Mouse (Mus musculus) myocyte (in vitro differentiated cells): ENCODE results near the gene Gm45062. TPM values are rescaled to one million over a fixed set of nuclear protein-coding genes. Genes with fewer than 3 reads are reported as not detected.

Experiments
- H3K27me3 ChIP-seq: one replicate; pipeline ENCODE4 v1.6.1; 2011; ENCODE audit not compliant: control insufficient read depth, insufficient read depth, insufficient read length
- H3K36me3 ChIP-seq: one replicate; pipeline ENCODE4 v1.6.1; 2011; ENCODE audit not compliant: control insufficient read depth, insufficient read depth
- H3K4me2 ChIP-seq: one replicate; pipeline ENCODE4 v1.6.1; 2011; ENCODE audit warnings: low read depth, control low read depth
- H3K4me3 ChIP-seq: one replicate; pipeline ENCODE4 v1.5.1; 2011; ENCODE audit warnings: mild to moderate bottlenecking, control low read depth, moderate library complexity
- H3K79me2 ChIP-seq: one replicate; pipeline ENCODE4 v1.6.1; 2011; ENCODE audit not compliant: control insufficient read depth, insufficient read depth
- H3ac ChIP-seq: one replicate; pipeline ENCODE4 v1.6.1; 2011; ENCODE audit not compliant: control insufficient read depth, insufficient read length
- CEBPB ChIP-seq: IDR thresholded peaks from 2 replicates; pipeline ENCODE4 v1.6.1; 2011; ENCODE audit warnings: mild to moderate bottlenecking, moderate library complexity; ENCODE audit not compliant: poor library complexity, insufficient read depth, severe bottlenecking
- E2F4 ChIP-seq: IDR thresholded peaks from one replicate; pipeline ENCODE4 v1.6.1; 2011; ENCODE audit warnings: mild to moderate bottlenecking, control low read depth, moderate library complexity; ENCODE audit not compliant: insufficient read depth
- MAX ChIP-seq: IDR thresholded peaks from one replicate; pipeline ENCODE4 v1.6.1; 2011; ENCODE audit warnings: low read depth, mild to moderate bottlenecking, control low read depth
- MYOD1 ChIP-seq, 3 experiments: IDR thresholded peaks; one replicate each; pipeline ENCODE4 v1.6.1; 2011; ENCODE audit warnings: control low read depth in 2 of 3, low read depth in 2 of 3, mild to moderate bottlenecking in 2 of 3, moderate library complexity in 1 of 3; ENCODE audit not compliant: insufficient read length in 2 of 3, control insufficient read depth in 1 of 3
- MYOG ChIP-seq, 3 experiments: IDR thresholded peaks; one replicate each; pipeline ENCODE4 v1.6.1; 2011; ENCODE audit warnings: control low read depth in 2 of 3, low read depth in 2 of 3, mild to moderate bottlenecking in 2 of 3; ENCODE audit not compliant: insufficient read length in 2 of 3, control insufficient read depth in 1 of 3, insufficient read depth in 1 of 3
- POLR2A ChIP-seq: IDR thresholded peaks from one replicate; pipeline ENCODE4 v1.6.1; 2011; ENCODE audit warnings: low read depth, mild to moderate bottlenecking, control low read depth, moderate library complexity; ENCODE audit not compliant: insufficient read length
- POLR2AphosphoS2 ChIP-seq: IDR thresholded peaks from one replicate; pipeline ENCODE4 v1.6.1; 2011; ENCODE audit warnings: low read depth, control low read depth; ENCODE audit not compliant: insufficient read length
- REST ChIP-seq: IDR thresholded peaks from one replicate; pipeline ENCODE4 v1.6.1; 2011; ENCODE audit warnings: mild to moderate bottlenecking, control low read depth, moderate library complexity; ENCODE audit not compliant: insufficient read depth, insufficient read length
- SRF ChIP-seq: IDR thresholded peaks from one replicate; pipeline ENCODE4 v1.6.1; 2011; ENCODE audit warnings: low read depth; ENCODE audit not compliant: control insufficient read depth, insufficient read length
- TCF12 ChIP-seq: IDR thresholded peaks from one replicate; pipeline ENCODE4 v1.6.1; 2011; ENCODE audit warnings: mild to moderate bottlenecking, control low read depth; ENCODE audit not compliant: poor library complexity, insufficient read depth, severe bottlenecking
- TCF3 ChIP-seq: IDR thresholded peaks from one replicate; pipeline ENCODE4 v1.6.1; 2011; ENCODE audit warnings: low read depth, control low read depth; ENCODE audit not compliant: insufficient read length
- USF1 ChIP-seq: IDR thresholded peaks from one replicate; pipeline ENCODE4 v1.6.1; 2011; ENCODE audit warnings: low read depth, mild to moderate bottlenecking, control low read depth, moderate library complexity
- polyA plus RNA-seq: library from polyadenylated mRNA; unstranded; fragments of >200 nt; fragmentation: generic; extraction: Trizol; gene quantifications from one replicate; pipeline ENCODE4 v1.2.1, GENCODE M21; 2012; ENCODE audit warnings: missing spikeins

Gm45062 gene
- polyA plus RNA-seq, 1 experiment = 0.71 TPM

GRCm38 (mm10) chr6:8258316-8258715 is 934 bp upstream of the Gm45062 start:
- H3K4me2 ChIP-seq = peak overlapping the region; percentile 73
- no peak for TF ChIP-seq MYOD1 (IDR thresholded peaks at IDR 0.05; ENCODE audit: control insufficient read depth in 1 of 3, insufficient read length in 2 of 3, low read depth in 2 of 3)
- no peak for TF ChIP-seq MAX
- TF ChIP-seq TCF12 = no peak
- TF ChIP-seq REST = no peak
- no peak for TF ChIP-seq E2F4
- TF ChIP-seq POLR2AphosphoS2 = no peak
- TF ChIP-seq TCF3 = no peak
- no peak for TF ChIP-seq MYOG (IDR thresholded peaks at IDR 0.05; ENCODE audit: control insufficient read depth in 1 of 3, insufficient read depth in 1 of 3, insufficient read length in 2 of 3, low read depth in 2 of 3)
- TF ChIP-seq SRF = no peak
- no peak for TF ChIP-seq POLR2A
- TF ChIP-seq USF1 = no peak
- no peak for TF ChIP-seq CEBPB
- H3K4me3 ChIP-seq = peak overlapping the region; percentile 92
- peaks cover 5% of the 10 kb centered on the region for H3K36me3 ChIP-seq
- H3ac ChIP-seq = peak overlapping the region; percentile 9
- no peaks in the 10 kb centered on the region for H3K27me3 ChIP-seq
- peaks cover 24% of the 10 kb centered on the region for H3K79me2 ChIP-seq

GRCm38 (mm10) chr6:8259667-8260044 is 406 bp downstream of the Gm45062 start:
- H3K79me2 ChIP-seq = peaks cover 24% of the 10 kb centered on the region
- H3K36me3 ChIP-seq = peaks cover 5% of the 10 kb centered on the region
- peak overlapping the region; percentile 96 for H3K4me2 ChIP-seq
- peak overlapping the region; percentile 13 for H3ac ChIP-seq
- H3K4me3 ChIP-seq = peak overlapping the region; percentile 92
- no peak for TF ChIP-seq POLR2A
- TF ChIP-seq MYOD1 (IDR thresholded peaks at IDR 0.05; ENCODE audit: control insufficient read depth in 1 of 3, insufficient read length in 2 of 3, low read depth in 2 of 3) = peak in 1 of 3 experiments; percentile 13
- TF ChIP-seq USF1 = no peak
- no peaks in the 10 kb centered on the region for H3K27me3 ChIP-seq

GRCm38 (mm10) chr6:8271047-8271446 is 11.8 kb downstream of the Gm45062 start:
- H3K79me2 ChIP-seq = no peaks in the 10 kb centered on the region
- H3K4me3 ChIP-seq = no peak overlapping the region
- H3K4me2 ChIP-seq = no peak overlapping the region
- TF ChIP-seq TCF3 (no peak), POLR2AphosphoS2 (no peak), TCF12 (no peak), MYOD1 (IDR thresholded peaks at IDR 0.05; ENCODE audit: control insufficient read depth in 1 of 3, insufficient read length in 2 of 3, low read depth in 2 of 3) (no peak), REST (no peak), CEBPB (no peak), MAX (no peak), POLR2A (no peak), USF1 (no peak), MYOG (IDR thresholded peaks at IDR 0.05; ENCODE audit: control insufficient read depth in 1 of 3, insufficient read depth in 1 of 3, insufficient read length in 2 of 3, low read depth in 2 of 3) (no peak), E2F4 (no peak), SRF (no peak)
- no peak overlapping the region for H3ac ChIP-seq
- H3K36me3 ChIP-seq = no peaks in the 10 kb centered on the region
- H3K27me3 ChIP-seq = no peaks in the 10 kb centered on the region

DNA sequence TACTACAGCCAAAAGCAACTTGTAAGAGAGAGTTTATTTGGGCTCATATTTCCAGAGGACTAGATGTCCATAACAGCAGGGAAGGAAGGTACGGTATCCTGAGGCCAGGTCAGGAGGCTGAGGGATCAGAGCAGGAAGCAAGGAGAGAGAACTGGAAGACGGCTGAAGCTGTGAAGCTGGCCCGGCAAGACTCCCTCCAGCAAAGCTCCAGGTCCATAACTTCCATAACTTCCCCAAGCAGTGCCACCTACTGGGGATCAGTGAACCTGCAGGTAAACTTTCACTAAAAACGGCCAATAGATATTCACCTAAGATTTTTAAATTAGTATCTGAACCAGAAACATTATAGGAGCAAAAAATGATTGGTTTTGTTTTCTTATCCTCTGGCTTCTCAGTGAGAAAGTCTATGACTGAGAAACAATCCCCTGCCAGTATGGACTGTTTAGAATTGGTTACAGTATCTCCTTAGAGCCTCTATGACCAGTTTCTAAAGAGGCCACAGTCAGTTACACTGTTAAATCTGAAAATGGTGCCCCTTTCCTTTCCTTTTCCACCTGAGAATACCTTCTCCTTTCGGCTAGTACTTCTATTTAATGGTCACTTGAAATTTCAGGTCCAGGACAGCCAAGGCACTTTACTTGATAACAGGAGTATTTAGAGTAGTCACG is 15.3 kb downstream of the Gm45062 start:
- no peak overlapping the region for H3ac ChIP-seq
- H3K27me3 ChIP-seq = no peaks in the 10 kb centered on the region
- H3K79me2 ChIP-seq = no peaks in the 10 kb centered on the region
- TF ChIP-seq POLR2A (no peak), CEBPB (no peak), REST (no peak), TCF3 (no peak), SRF (no peak), MYOG (IDR thresholded peaks at IDR 0.05; ENCODE audit: control insufficient read depth in 1 of 3, insufficient read depth in 1 of 3, insufficient read length in 2 of 3, low read depth in 2 of 3) (no peak), E2F4 (no peak), POLR2AphosphoS2 (no peak), MYOD1 (IDR thresholded peaks at IDR 0.05; ENCODE audit: control insufficient read depth in 1 of 3, insufficient read length in 2 of 3, low read depth in 2 of 3) (no peak), USF1 (no peak), MAX (no peak), TCF12 (no peak)
- no peak overlapping the region for H3K4me3 ChIP-seq
- no peaks in the 10 kb centered on the region for H3K36me3 ChIP-seq
- no peak overlapping the region for H3K4me2 ChIP-seq

GRCm38 (mm10) chr6:8275098-8275497 is 15.8 kb downstream of the Gm45062 start:
- H3K4me2 ChIP-seq = no peak overlapping the region
- TF ChIP-seq TCF12 (no peak), SRF (no peak), REST (no peak), POLR2A (no peak), MAX (no peak), POLR2AphosphoS2 (no peak), E2F4 (no peak), TCF3 (no peak), MYOG (IDR thresholded peaks at IDR 0.05; ENCODE audit: control insufficient read depth in 1 of 3, insufficient read depth in 1 of 3, insufficient read length in 2 of 3, low read depth in 2 of 3) (no peak), CEBPB (no peak), USF1 (no peak), MYOD1 (IDR thresholded peaks at IDR 0.05; ENCODE audit: control insufficient read depth in 1 of 3, insufficient read length in 2 of 3, low read depth in 2 of 3) (no peak)

More at GRCm38 (mm10) chr6:8275098-8275497, 15.8 kb downstream of the Gm45062 start:
- no peak overlapping the region for H3ac ChIP-seq
- H3K79me2 ChIP-seq = no peaks in the 10 kb centered on the region
- no peak overlapping the region for H3K4me3 ChIP-seq
- H3K36me3 ChIP-seq = no peaks in the 10 kb centered on the region
- H3K27me3 ChIP-seq = no peaks in the 10 kb centered on the region
